Mouse (Mus musculus): ENCODE measurements around the gene Gphb5.

DNA sequence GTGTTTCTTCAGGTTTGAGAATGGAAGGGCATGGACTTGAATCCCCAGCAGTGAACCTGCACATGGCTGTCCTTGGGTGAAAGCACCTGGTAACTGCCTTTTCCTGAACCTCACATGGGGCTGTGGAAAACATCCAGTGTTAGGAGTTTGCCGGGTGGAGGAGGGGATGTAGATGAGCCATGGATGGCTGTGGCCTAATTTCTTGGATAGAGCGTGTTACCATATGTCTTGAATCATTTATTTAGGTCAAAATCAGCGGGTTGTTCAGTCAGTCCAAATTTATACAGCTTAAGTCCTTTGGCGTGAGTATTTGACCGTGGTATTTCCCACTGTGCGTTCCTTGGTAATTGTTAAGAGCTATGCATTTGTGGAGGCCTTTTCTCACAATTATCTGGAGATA is 40.5 kb downstream of the Gphb5 start:
- no peak for TF ChIP-seq POLR2A (IDR thresholded peaks at IDR 0.05; ENCODE audit: low read depth, low read length)
- TF ChIP-seq CTCF (conservative IDR thresholded peaks at IDR 0.05; ENCODE audit: insufficient read depth, insufficient read length, low read depth, low read length), result no peak
